Mouse (Mus musculus): ENCODE data around the gene Arxes2.
"Not testable (repeated sequence)": the region's sequence is repeated elsewhere in the genome, so short reads cannot be mapped to it uniquely, and the experiment has no call there.

GRCm38 (mm10) chrX:135993192-135993594 lies 431 bp upstream of the Arxes2 start:
- not testable (repeated sequence) for TF ChIP-seq CTCF (IDR thresholded peaks at IDR 0.05; ENCODE audit: borderline replicate concordance, insufficient read depth, low read depth, low read length); POLR2A (IDR thresholded peaks at IDR 0.05; ENCODE audit: borderline replicate concordance, insufficient read depth, low read length)

All from cerebellum, adult 2 months (tissue).